Mouse (Mus musculus): ENCODE results near the gene Eif2s1. TPM values are rescaled to one million over a fixed set of nuclear protein-coding genes. Genes with fewer than 3 reads are reported as not detected.

Eif2s1 gene
- 135 and 146 TPM in 2 replicates for polyA plus RNA-seq (2014; fragmentation: Nextera tagmentation; extraction: Ambion mirVana)

- no peaks in the 10 kb centered on the region for H3K27me3 ChIP-seq (ENCODE audit: control insufficient read depth, insufficient read depth, low read length)
- no peaks in the 10 kb centered on the region for H3K36me3 ChIP-seq (ENCODE audit: control insufficient read depth, insufficient read depth, low read length)
- peak within 1 kb of the TSS; percentile 73 for H3K4me2 ChIP-seq (ENCODE audit: low read depth, low read length)
- ATAC-seq (ENCODE audit: low read depth): peak; percentile 100
- WGBS: under 1% methylated on average over 55 of the region's 55 CpGs
- H3K27ac ChIP-seq (ENCODE audit: low read depth, low read length): peak within 1 kb of the TSS; percentile 66
- no peaks in the 10 kb centered on the region for H3K9me3 ChIP-seq (ENCODE audit: control insufficient read depth, low read length)
- H3K4me3 ChIP-seq (ENCODE audit: low read depth, low read length): peak within 1 kb of the TSS; percentile 97
- H3K9ac ChIP-seq (replicated peaks; ENCODE audit: low read depth, low read length): peak within 1 kb of the TSS; percentile 73
- H3K4me1 ChIP-seq (ENCODE audit: control insufficient read depth, insufficient read depth, low read length): peaks cover 21% of the 10 kb centered on the region
Observed at GRCm38 (mm10) chr12:78861496-78862253, at the start of gene Eif2s1, which contains the start of gene Atp6v1d. TSS of gene Eif2s1 (plus strand) at chr12:78861819. TSS of gene Atp6v1d (minus strand) at chr12:78861638.

DNA sequence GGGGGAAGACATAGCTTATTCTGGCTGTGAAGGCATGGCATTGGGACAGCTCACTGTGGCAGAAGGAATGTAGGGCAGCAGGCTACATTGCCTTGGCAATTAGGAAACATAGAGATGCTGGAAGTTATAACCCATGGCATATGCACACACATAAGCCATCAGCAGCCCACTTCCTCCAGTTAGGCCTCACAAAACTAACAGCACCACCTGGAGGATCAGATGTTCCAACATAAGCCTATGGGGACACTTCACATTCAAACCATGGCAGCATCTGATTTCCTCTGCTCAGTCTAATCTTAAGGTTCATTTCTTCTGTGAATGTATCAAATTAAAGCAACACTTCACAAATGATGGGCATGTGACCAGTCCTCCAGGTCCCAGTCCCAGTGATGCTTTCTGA, 47.2 kb upstream of the Eif2s1 start:
- ATAC-seq (ENCODE audit: low read depth): no peak
- H3K4me3 ChIP-seq (ENCODE audit: low read depth, low read length): no peak overlapping the region
- H3K4me1 ChIP-seq (ENCODE audit: control insufficient read depth, insufficient read depth, low read length): no peaks in the 10 kb centered on the region
- H3K27ac ChIP-seq (ENCODE audit: low read depth, low read length): no peak overlapping the region
- no peaks in the 10 kb centered on the region for H3K9me3 ChIP-seq (ENCODE audit: control insufficient read depth, low read length)
- H3K9ac ChIP-seq (replicated peaks; ENCODE audit: low read depth, low read length): no peak overlapping the region
- no peaks in the 10 kb centered on the region for H3K36me3 ChIP-seq (ENCODE audit: control insufficient read depth, insufficient read depth, low read length)
- H3K27me3 ChIP-seq (ENCODE audit: control insufficient read depth, insufficient read depth, low read length): no peaks in the 10 kb centered on the region
- no peak overlapping the region for H3K4me2 ChIP-seq (ENCODE audit: low read depth, low read length)

DNA sequence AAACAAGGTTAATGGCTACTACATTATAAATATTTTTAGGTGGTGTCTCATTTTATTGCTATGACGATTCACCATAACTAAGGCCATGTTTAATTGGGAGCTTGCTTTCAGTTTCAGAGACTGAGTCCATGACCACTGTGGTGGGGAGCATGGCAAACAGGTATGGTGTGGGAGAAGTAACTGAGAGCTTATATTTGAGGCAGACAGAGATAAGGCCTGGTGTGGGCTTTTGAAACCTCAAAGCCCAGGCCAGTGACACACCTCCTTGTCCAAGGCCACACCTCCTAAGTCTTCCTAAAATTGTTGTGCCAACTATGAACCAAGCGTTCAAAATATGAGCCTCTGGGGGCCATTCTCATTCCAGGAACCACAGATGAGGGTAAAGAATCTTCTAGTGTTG, 27.1 kb upstream of the Eif2s1 start:
- no peaks in the 10 kb centered on the region for H3K27me3 ChIP-seq (ENCODE audit: control insufficient read depth, insufficient read depth, low read length)
- H3K4me3 ChIP-seq (ENCODE audit: low read depth, low read length): no peak overlapping the region
- no peak for ATAC-seq (ENCODE audit: low read depth)
- no peak overlapping the region for H3K27ac ChIP-seq (ENCODE audit: low read depth, low read length)
- 97% methylated on average over 2 of the region's 2 CpGs for WGBS
- H3K4me2 ChIP-seq (ENCODE audit: low read depth, low read length): no peak overlapping the region
- H3K9me3 ChIP-seq (ENCODE audit: control insufficient read depth, low read length): no peaks in the 10 kb centered on the region
- H3K9ac ChIP-seq (replicated peaks; ENCODE audit: low read depth, low read length): no peak overlapping the region
- H3K4me1 ChIP-seq (ENCODE audit: control insufficient read depth, insufficient read depth, low read length): no peaks in the 10 kb centered on the region
- peaks cover 20% of the 10 kb centered on the region for H3K36me3 ChIP-seq (ENCODE audit: control insufficient read depth, insufficient read depth, low read length)

- Histone ChIP-seq H3K36me3 (ENCODE audit: control insufficient read depth, insufficient read depth, low read length) (peaks cover 44% of the 10 kb centered on the region), H3K27ac (ENCODE audit: low read depth, low read length) (no peak overlapping the region), H3K9me3 (ENCODE audit: control insufficient read depth, low read length) (no peaks in the 10 kb centered on the region), H3K9ac (replicated peaks; ENCODE audit: low read depth, low read length) (no peak overlapping the region), H3K4me2 (ENCODE audit: low read depth, low read length) (no peak overlapping the region), H3K4me3 (ENCODE audit: low read depth, low read length) (no peak overlapping the region), H3K27me3 (ENCODE audit: control insufficient read depth, insufficient read depth, low read length) (no peaks in the 10 kb centered on the region), H3K4me1 (ENCODE audit: control insufficient read depth, insufficient read depth, low read length) (no peaks in the 10 kb centered on the region)
- ATAC-seq (ENCODE audit: low read depth): no peak
- 92% methylated on average over 4 of the region's 4 CpGs for WGBS
Observed at GRCm38 (mm10) chr12:78839906-78840305, 21.7 kb upstream of the Eif2s1 start.

DNA sequence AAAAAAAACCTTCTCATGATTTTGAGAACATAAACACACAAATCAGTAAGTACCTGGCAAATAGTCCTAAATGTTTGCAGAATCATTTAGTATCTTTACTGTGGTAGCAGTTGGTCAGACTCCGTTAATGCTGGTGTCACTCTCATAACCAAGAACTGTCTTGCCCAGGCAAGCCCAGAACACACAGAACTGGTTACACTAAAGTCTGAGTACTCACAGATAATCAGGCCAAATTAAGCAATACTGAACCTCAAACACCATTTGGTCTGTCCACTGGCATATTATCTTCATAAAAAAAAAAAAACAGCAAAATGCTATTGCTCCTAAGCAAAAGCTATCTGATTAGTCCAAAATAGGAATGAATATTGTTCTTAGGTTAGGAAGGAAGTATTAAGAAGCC, 19.2 kb upstream of the Eif2s1 start:
- no peaks in the 10 kb centered on the region for H3K4me1 ChIP-seq (ENCODE audit: control insufficient read depth, insufficient read depth, low read length)
- 97% methylated on average over 1 of the region's 1 CpGs for WGBS
- H3K9me3 ChIP-seq (ENCODE audit: control insufficient read depth, low read length): no peaks in the 10 kb centered on the region
- H3K9ac ChIP-seq (replicated peaks; ENCODE audit: low read depth, low read length): no peak overlapping the region
- H3K4me3 ChIP-seq (ENCODE audit: low read depth, low read length): no peak overlapping the region
- no peak for ATAC-seq (ENCODE audit: low read depth)
- no peak overlapping the region for H3K4me2 ChIP-seq (ENCODE audit: low read depth, low read length)
- H3K27ac ChIP-seq (ENCODE audit: low read depth, low read length): no peak overlapping the region
- H3K27me3 ChIP-seq (ENCODE audit: control insufficient read depth, insufficient read depth, low read length): no peaks in the 10 kb centered on the region
- H3K36me3 ChIP-seq (ENCODE audit: control insufficient read depth, insufficient read depth, low read length): peaks cover 40% of the 10 kb centered on the region

DNA sequence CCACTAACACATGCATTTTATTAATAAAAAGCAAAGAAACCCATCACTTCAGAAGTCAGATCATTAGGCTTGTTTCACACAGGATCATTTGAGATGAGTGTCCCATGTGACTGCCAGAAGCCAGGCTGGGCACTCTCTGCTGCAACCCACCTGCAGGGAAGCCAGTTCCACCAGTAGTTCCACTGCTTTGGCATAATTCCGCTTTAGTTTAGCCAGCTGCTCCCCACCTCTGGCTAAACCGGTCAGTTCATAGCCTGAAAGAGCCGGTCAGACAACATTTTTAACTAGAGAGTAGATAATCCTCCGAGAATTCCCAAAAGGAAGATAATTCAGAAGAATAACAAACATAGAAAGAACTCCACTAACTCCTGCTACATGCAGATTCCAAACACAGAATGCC, 13.4 kb upstream of the Eif2s1 start:
- Histone ChIP-seq H3K9me3 (ENCODE audit: control insufficient read depth, low read length) (no peaks in the 10 kb centered on the region), H3K27ac (ENCODE audit: low read depth, low read length) (no peak overlapping the region), H3K27me3 (ENCODE audit: control insufficient read depth, insufficient read depth, low read length) (no peaks in the 10 kb centered on the region), H3K4me3 (ENCODE audit: low read depth, low read length) (no peak overlapping the region), H3K9ac (replicated peaks; ENCODE audit: low read depth, low read length) (no peak overlapping the region), H3K4me2 (ENCODE audit: low read depth, low read length) (no peak overlapping the region), H3K4me1 (ENCODE audit: control insufficient read depth, insufficient read depth, low read length) (no peaks in the 10 kb centered on the region), H3K36me3 (ENCODE audit: control insufficient read depth, insufficient read depth, low read length) (peaks cover 37% of the 10 kb centered on the region)
- no peak for ATAC-seq (ENCODE audit: low read depth)
- WGBS: 92% methylated on average over 4 of the region's 4 CpGs

DNA sequence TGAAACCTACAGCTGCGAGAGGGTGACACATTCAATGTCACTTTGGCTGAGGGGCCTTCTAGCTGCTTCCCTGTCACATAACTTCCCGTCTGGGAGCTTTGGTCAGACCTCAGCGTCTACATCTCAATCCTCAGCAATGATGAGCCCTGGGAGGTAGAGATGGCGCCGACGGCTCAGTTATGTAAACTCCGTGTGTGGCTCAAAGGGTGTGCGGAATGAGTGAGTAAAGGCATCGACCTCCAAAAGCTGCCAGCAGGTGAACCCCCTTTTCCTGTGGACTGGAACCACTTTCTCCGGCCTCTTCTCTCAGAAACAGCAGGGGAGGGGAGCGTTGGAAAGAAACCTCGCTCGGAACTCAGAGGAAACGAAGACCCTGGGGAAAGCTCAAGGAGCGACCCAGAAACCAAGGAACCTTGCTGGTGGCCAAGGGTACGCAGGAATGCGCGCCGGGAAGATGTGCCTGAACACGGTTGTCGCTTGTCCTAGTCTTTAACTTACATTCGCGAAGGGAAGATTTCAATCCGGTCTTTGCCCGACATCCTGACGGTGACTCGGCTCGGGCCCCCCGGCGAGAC, 611 bp upstream of the Eif2s1 start:
- peak overlapping the region; percentile 73 for H3K9ac ChIP-seq (replicated peaks; ENCODE audit: low read depth, low read length)
- H3K27ac ChIP-seq (ENCODE audit: low read depth, low read length): peak overlapping the region; percentile 66
- H3K27me3 ChIP-seq (ENCODE audit: control insufficient read depth, insufficient read depth, low read length): no peaks in the 10 kb centered on the region
- ATAC-seq (ENCODE audit: low read depth): peak; percentile 4
- 1% methylated on average over 30 of the region's 30 CpGs for WGBS
- H3K4me1 ChIP-seq (ENCODE audit: control insufficient read depth, insufficient read depth, low read length): peaks cover 21% of the 10 kb centered on the region
- no peaks in the 10 kb centered on the region for H3K36me3 ChIP-seq (ENCODE audit: control insufficient read depth, insufficient read depth, low read length)
- H3K4me3 ChIP-seq (ENCODE audit: low read depth, low read length): peak overlapping the region; percentile 97
- H3K9me3 ChIP-seq (ENCODE audit: control insufficient read depth, low read length): no peaks in the 10 kb centered on the region
- peak overlapping the region; percentile 70 for H3K4me2 ChIP-seq (ENCODE audit: low read depth, low read length)

DNA sequence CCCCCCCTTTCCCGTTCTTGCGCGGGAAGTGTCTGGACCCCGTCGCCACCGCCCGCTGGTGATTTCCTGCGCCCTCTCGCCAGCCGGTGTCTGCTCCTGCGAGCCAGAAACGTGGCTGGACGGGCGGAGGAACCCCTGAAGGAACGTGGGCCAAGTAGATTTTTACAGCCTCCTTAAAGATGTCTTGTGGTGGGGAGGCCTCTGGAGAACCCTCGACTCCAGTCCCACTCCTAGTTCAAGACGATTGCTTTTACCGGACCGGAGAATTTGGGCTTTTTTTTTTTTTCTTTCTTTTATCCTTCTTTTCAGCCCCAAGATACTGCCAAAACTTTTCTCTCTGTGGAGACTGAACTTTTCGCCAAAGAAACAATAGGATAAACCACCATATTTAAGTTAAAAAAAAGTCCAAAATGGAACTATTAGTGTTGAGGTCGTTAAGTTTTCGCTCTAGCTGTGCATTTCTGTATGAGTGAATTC, 673 bp downstream of the Eif2s1 start:
- Histone ChIP-seq H3K27me3 (ENCODE audit: control insufficient read depth, insufficient read depth, low read length) (no peaks in the 10 kb centered on the region), H3K36me3 (ENCODE audit: control insufficient read depth, insufficient read depth, low read length) (no peaks in the 10 kb centered on the region), H3K27ac (ENCODE audit: low read depth, low read length) (peak overlapping the region; percentile 56), H3K9me3 (ENCODE audit: control insufficient read depth, low read length) (no peaks in the 10 kb centered on the region), H3K9ac (replicated peaks; ENCODE audit: low read depth, low read length) (peak overlapping the region; percentile 69), H3K4me3 (ENCODE audit: low read depth, low read length) (peak overlapping the region; percentile 97), H3K4me1 (ENCODE audit: control insufficient read depth, insufficient read depth, low read length) (peaks cover 21% of the 10 kb centered on the region), H3K4me2 (ENCODE audit: low read depth, low read length) (peak overlapping the region; percentile 73)
- WGBS: under 1% methylated on average over 22 of the region's 22 CpGs
- ATAC-seq (ENCODE audit: low read depth): no peak

DNA sequence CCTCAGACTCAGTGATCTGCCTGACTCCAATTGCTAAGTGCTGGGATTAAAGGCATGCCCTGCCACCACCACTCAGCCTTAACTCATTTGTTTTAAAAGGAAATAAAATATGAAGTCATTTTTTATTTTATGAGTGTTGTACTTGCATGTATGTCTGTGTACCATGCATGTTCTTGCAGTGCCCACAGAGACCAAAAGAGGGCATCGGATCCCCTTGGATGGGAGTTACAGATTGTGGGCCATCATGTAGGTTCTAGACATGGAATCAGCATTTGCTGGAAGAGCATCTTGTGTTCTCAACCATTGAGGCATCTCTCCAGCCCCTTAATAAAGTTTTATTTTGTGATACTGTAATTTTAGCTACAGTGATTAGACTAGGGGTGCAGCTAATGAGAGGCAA, 3.8 kb downstream of the Eif2s1 start:
- 100% methylated on average over 1 of the region's 1 CpGs for WGBS
- H3K4me1 ChIP-seq (ENCODE audit: control insufficient read depth, insufficient read depth, low read length): peaks cover 10% of the 10 kb centered on the region
- no peaks in the 10 kb centered on the region for H3K27me3 ChIP-seq (ENCODE audit: control insufficient read depth, insufficient read depth, low read length)
- H3K27ac ChIP-seq (ENCODE audit: low read depth, low read length): no peak overlapping the region
- H3K4me2 ChIP-seq (ENCODE audit: low read depth, low read length): no peak overlapping the region
- H3K9ac ChIP-seq (replicated peaks; ENCODE audit: low read depth, low read length): no peak overlapping the region
- peaks cover 3% of the 10 kb centered on the region; the same call in 1 of the 2 replicates for H3K36me3 ChIP-seq (ENCODE audit: control insufficient read depth, insufficient read depth, low read length)
- ATAC-seq (ENCODE audit: low read depth): no peak
- H3K9me3 ChIP-seq (ENCODE audit: control insufficient read depth, low read length): no peaks in the 10 kb centered on the region
- no peak overlapping the region for H3K4me3 ChIP-seq (ENCODE audit: low read depth, low read length)
